Comparison of ENCODE assay signal across 19 mouse cellular contexts in genomic region chr3:131799774-131800173, GRCm38 (mm10).
"Had no signal": no experiment of that assay in that cellular context is flagged by ENCODE, and none has a peak within 500 bp of the region (broad histone marks: within the 10 kb centered on the region; RNA-seq: fewer than 3 reads in every experiment).

No protein-coding gene starts in this region.

- H3K27me3 ChIP-seq: lung, embryonic 15.5 days; megakaryocyte, embryonic 14.5 days; midbrain, embryonic 13.5 days; midbrain, embryonic 15.5 days; neural tube, embryonic 13.5 days; neural tube, embryonic 15.5 days had no signal

- H3K4me1 ChIP-seq: lung, embryonic 15.5 days; megakaryocyte, embryonic 14.5 days; midbrain, embryonic 13.5 days; midbrain, embryonic 15.5 days; neural tube, embryonic 13.5 days; neural tube, embryonic 15.5 days had no signal

- H3K4me2 ChIP-seq: lung, embryonic 15.5 days; midbrain, embryonic 11.5 days; midbrain, embryonic 13.5 days; midbrain, embryonic 15.5 days; neural tube, embryonic 13.5 days; neural tube, embryonic 15.5 days had no signal

- H3K27ac ChIP-seq: lung, embryonic 15.5 days; macrophage; midbrain, embryonic 13.5 days; midbrain, embryonic 15.5 days; neural tube, embryonic 13.5 days; neural tube, embryonic 15.5 days had no signal

- H3K36me3 ChIP-seq: lung, embryonic 15.5 days; midbrain, embryonic 13.5 days; midbrain, embryonic 15.5 days; neural tube, embryonic 13.5 days; neural tube, embryonic 15.5 days had no signal

- H3K4me3 ChIP-seq: lung, embryonic 15.5 days; megakaryocyte, embryonic 14.5 days; midbrain, embryonic 13.5 days; midbrain, embryonic 15.5 days; neural tube, embryonic 13.5 days; neural tube, embryonic 15.5 days had no signal

- ATAC-seq: liver, postnatal 0 days; lung, postnatal 0 days; midbrain, embryonic 13.5 days; midbrain, embryonic 15.5 days had no signal

- DNase-seq: liver, postnatal 0 days; lung, adult 2 months; lung, postnatal 14 days; lung, postnatal 36 days; right cerebral cortex, postnatal 25 days; right cerebral cortex, postnatal 4 days; spleen, adult 18-20 months; thymus, adult 18-20 months; thymus, postnatal 14 days; thymus, postnatal 36 days had no signal

- H3K9ac ChIP-seq: liver, postnatal 0 days; lung, embryonic 15.5 days; midbrain, embryonic 13.5 days; midbrain, embryonic 15.5 days; neural tube, embryonic 13.5 days; neural tube, embryonic 15.5 days had no signal

- H3K9me3 ChIP-seq: lung, embryonic 15.5 days; megakaryocyte, embryonic 14.5 days; midbrain, embryonic 13.5 days; midbrain, embryonic 15.5 days; neural tube, embryonic 13.5 days; neural tube, embryonic 15.5 days had no signal
